Mouse (Mus musculus) C2C12 (cell line): ENCODE measurements around the gene Hist1h4f.
"Not testable (repeated sequence)": the region's sequence is repeated elsewhere in the genome, so short reads cannot be mapped to it uniquely, and the experiment has no call there.

ENCODE experiments used
- CTCF ChIP-seq: IDR thresholded peaks from one replicate; pipeline ENCODE4 v1.5.1; 2011; ENCODE audit not compliant: control insufficient read depth, insufficient read depth, insufficient read length
- MAX ChIP-seq: IDR thresholded peaks from one replicate; pipeline ENCODE4 v1.6.1; 2011; ENCODE audit warnings: mild to moderate bottlenecking, control low read depth
- MYOG ChIP-seq: IDR thresholded peaks from one replicate; pipeline ENCODE4 v1.6.1; 2011; ENCODE audit not compliant: control insufficient read depth, insufficient read length; ENCODE audit errors: extremely low read depth
- USF1 ChIP-seq: IDR thresholded peaks from one replicate; pipeline ENCODE4 v1.6.1; 2011; ENCODE audit warnings: low read depth, mild to moderate bottlenecking, control low read depth, moderate library complexity

DNA sequence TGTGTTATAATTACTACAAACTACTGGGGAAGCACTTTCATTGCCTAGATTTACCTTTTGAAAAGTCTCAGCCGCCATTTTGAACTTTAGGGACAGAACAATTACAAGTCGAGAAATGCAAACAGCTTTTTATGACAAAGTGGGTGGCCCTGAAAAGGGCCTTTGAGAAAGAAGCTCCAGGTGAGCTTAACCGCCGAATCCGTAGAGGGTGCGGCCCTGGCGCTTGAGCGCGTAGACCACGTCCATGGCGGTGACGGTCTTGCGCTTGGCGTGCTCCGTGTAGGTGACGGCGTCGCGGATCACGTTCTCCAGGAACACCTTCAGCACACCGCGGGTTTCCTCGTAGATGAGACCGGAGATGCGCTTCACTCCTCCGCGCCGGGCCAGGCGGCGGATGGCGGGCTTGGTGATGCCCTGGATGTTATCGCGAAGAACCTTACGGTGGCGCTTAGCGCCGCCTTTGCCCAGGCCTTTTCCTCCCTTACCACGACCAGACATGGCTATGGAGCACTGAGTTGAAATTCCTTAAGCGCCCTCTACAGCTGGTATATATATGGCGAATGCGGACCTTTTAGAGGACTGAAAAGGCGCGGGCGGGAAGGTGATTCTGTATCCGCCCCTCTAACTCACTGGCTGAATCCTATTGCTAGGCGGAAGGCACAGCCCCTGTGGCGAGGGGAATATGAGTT, at the start of gene Hist1h4f:
- TF ChIP-seq MYOG, CTCF, USF1, MAX: not testable (repeated sequence)
